Mouse (Mus musculus): ENCODE measurements around the gene Slc36a1.
A peak's percentile ranks its signal among the peaks of the same experiment; 100 is the strongest.

Gene Slc36a1

DNA sequence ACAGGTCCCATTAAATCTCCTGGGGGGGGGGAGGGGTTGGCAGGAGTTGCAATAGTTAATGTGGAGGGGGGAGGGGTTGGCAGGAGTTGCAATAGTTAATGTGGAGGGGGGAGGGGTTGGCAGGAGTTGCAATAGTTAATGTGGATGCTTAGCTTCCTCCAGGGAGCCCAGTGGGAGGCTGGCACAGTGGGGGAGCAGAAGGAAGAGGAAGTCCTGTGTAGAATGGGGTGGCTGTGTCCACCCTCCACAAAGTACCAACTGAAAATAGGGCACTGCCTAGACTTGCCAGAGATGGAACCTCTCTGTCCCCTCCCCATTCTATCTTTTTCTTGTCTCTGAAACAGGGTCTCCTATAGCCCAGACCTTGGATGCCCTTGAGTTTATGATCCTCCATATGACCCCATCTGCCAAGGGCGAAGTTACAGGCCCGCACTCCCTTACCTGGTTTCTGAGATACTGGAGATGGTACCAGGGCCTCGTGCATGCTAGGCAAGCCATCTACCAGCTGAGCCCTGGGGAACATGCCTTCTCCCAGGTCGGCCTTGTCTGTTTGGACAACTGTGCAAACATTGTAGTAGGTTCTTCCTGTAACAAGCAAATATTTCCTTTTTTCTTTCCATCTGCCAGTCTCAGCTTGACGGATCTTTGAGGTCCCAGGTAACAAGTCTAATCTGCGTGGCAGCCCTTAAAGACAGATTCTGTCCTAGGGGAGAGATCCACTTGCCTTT, 5.6 kb downstream of the Slc36a1 start:
- peak; percentile 38 for DNase-seq

DNA sequence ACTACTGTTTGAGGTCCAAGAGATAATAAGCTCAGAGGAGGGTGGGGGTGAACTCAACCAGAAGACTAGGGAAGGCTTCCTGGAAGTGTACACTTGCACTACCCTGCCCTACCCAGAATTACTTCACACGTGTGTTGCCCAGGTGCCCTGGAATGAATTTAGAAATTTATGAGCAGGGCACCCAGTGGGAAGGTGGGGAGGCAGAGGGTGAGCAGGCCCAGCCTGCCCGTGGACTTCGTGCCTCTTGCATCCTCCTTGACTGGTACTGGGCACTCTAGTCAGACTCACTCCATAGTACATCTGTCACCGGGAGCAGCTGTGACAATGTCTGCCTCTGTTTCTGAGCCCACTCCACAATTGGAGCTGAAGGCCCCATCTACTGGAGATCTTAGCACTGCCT, 9.4 kb downstream of the Slc36a1 start:
- DNase-seq, result no peak

DNA sequence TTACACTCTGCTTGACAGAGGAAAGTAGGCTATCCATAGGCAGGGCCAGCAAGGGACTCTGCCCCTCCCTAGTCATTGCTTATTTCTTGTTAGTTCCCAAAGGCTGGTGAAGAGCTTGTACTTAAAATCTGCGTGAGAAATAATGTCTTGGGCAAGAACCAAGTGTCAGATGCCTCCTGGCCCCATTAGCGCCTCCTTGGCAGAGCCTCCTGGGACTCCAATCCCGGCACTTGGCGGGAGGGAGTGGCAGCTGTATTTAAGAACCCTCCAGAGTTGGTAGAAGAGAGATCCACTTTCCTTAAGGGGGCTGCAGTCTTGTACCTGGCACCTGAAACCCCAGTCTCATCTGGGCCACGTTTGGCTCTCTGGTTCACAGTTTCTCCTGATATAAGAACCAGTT, 10.0 kb downstream of the Slc36a1 start:
- no peak for DNase-seq

DNA sequence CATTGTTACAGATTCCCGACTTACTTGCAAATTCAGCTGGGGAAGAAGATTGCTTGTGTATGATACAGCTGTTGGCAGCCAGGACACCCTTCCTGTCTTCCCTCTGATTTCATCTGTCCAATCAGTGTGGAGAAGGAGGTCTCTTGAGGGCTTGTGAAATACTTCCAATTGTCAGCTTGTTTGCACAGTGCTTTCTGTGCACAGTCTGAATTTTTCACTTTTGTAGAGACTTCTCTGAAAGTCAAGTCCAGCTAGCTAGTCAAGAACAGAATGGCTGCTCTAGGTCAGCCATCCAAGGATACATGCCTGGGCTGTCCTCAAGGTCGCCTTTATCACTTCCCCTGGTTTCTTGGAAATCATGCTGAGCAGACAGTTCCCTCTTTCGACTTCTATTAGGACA, 10.8 kb downstream of the Slc36a1 start:
- no peak for DNase-seq

DNA sequence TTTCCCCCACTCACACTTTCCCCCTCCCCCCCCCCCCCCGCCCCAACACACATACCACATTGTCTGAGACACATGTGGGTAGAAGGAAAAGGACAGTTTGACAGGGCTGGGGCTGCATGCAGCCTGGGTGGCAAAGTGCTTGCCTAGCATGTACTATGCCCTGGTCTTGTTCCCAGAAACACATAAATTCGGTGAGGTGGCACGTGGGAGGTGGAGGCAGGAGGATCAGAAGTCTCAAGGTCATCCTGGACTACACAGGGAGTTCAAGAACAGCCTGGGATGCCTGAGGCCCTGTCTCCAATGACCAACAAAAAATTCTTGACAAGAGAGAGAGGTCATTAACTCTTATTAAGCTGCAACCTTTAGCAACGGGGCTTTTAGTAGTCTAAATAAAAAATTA, 11.9 kb downstream of the Slc36a1 start:
- DNase-seq, result no peak

DNA sequence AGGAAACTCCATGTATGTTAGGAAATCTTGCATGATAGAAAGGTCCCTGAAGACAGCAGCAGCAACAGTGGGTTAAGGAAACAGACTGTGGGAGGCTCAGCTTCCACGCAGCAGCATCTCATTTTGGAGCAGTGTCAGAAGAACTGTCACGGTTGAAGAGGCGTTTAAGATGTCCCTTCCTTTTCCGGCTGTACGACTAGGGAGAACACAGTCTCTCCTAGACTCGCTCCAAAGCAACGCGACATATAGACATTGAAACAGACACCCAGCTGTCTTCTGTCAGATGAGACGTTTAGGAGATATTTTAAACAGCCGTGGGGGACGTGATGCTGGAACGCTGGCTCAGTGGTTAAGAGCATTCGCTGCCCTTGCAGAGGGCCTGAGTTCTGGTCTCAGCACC, 12.7 kb downstream of the Slc36a1 start:
- DNase-seq, result peak; percentile 33

DNA sequence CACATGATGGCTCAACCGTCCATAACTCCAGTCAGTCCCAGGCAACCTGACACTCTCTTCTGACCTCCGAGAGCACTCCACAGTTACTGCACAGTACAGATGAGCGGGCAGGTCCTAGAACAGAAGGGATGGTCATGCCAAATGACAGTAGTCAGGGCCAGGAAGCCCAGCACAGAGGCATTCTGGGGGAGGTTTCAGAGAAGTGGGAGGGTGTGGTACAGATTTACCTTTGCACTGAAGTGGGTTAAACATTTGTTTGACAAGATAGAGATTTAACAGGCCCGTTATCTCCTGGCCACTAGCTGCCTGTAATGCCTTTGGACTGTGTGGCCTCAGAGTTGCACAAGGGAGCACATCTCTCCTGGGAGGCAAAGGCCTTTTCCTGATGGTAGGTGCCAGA, 13.3 kb downstream of the Slc36a1 start:
- DNase-seq, result no peak

DNA sequence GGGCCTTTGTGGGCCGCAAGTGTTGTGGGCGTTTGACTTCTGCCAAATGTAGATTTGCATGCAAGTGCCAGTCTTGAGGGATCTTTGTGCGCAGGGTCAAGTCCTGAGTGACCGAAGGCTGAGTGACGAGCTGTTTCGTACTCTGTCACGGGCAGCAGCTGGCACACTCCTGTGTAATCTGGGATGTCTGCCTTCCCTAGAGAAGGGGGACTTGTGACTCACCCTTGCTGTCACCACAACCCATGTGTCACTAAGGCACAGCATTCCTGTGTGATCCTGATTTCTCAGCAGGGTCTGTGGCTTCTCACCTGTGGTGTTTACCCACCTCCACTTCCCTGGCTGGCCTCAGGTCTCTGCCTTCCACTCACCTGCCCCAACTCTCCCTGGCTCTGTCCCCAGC, 13.7 kb downstream of the Slc36a1 start:
- DNase-seq, result no peak

DNA sequence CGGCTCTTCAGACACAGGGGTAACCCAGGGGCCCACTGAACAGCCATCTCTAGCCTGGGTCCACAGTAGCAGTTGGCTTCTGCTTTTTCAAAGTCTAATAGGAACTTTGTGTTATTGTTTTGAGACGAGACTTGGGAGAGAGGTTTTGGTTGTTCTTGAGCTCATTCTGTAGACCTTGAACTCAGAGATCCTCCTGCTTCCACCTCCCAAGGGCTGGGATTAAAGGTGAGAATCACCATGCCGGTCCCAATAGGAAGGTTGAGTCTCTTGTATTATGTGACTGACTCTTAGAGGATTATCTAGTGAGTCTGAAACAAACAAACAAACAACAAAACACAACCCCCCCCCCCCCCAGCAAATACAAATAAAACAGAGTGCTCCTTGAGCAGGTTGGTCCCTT, 14.3 kb downstream of the Slc36a1 start:
- no peak for DNase-seq

DNA sequence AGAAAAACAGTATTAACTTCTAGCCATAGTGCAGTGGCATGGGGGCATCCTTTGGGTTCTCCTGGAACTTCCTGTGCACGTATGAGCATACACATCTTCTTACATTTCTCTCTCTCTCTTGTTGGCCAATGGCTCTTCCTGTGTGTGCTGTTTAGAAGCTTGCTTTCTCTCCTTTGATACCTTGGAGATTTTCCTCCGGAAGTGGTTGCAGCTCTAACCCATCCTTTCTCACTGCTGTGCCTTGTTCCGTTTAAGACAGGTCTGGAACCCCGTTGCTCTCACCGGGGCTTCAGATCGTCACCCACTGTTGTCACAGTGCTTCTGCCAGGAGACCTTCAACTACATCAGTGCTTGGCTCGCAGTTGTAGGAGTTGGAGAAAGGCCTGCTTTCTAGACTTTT, 17.2 kb downstream of the Slc36a1 start:
- DNase-seq, result no peak

DNA sequence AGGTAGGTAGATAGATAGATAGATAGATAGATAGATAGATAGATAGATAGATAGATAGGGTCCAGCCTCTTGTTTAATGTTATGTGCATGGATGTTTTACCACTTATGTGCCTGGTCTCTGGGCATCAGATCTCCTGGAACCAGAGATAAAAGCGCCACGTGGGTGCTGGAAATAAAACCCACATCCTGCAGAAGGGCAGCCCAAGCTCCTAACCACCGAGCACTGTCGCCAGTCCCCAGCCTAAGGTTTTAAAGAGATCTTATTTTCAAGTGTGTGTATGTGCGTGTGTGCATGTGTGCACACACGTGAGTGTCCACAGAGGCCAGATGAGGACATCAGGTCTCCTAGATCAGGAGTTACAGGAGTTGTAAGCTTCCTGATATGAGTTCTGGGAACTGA, 26.9 kb downstream of the Slc36a1 start:
- DNase-seq, result no peak

DNA sequence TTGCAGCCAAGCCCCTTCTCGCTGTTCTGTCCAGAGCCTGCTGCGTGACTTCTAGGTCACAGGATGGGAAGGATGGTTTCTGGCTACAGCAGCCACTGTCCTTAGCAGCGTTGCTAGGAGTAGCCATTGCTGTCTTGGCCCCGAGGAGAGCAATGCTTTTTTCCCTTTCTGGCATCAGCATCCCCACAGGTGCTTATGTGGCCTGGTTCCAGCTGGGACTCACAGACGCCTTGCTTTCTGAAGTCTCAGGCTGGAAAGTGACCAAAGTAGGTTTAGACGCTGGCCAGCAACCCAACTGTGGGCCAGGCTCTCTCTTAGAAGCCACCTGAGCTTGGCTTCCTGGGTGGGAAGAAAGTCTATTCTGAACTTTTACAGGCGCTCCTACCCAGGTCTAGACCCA, 30.1 kb downstream of the Slc36a1 start:
- no peak for DNase-seq

DNA sequence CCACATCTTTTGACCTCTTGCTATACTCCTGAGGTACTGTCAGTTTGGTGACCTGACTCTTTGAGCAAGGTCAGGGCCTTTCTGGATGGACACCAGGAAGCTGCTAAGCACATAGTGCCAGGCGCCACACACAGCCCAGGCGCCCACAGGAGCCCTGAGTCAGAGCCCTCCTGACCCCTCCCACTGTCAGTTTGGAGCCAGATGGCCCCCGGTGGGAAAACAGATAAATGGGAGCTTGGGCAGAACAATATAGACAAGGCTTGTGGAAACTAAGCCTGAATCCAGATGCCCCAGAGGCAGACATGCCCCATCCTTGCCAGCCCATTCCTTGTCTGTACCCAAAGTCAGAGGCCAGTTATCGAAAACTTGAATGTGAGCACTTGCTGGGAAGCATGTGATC, 30.6 kb downstream of the Slc36a1 start:
- DNase-seq, result no peak

DNA sequence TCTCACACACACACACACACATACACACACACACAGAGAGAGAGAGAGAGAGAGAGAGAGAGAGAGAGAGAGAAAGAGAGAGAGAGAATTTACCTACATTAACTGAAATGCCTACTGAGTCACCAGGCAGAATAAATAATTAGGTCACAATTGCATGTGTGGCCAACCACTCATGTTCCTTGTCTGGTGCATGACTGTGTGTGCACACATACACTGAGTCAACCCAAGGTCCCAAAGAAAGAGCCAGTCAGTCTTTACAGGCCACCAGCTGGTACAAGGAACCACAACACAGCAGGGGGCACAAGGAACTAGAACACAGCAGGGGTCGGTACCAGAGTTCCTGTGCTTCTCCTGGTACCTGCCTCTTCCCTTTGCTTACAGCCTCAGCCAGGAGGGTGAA, 32.7 kb downstream of the Slc36a1 start:
- DNase-seq, result no peak

DNA sequence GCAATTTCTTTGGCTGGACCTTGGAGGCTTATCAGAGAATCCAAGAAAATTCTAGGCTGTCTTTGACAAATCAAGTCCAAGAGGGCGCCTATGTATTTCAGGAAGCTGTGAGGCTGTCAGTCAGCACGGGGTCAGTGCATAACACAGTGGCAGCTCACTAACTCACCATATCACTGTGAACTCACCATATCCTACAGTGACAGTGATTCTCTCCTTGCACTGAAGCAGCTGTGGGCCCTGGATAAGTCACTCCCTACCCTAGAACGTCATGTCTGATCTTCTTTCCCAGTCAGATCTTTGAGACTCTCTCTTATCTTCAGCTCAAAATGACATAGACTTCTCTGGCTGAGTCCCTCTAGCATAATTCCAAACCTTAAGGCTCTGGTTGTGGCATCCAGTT, 35.3 kb downstream of the Slc36a1 start:
- DNase-seq, result no peak

DNA sequence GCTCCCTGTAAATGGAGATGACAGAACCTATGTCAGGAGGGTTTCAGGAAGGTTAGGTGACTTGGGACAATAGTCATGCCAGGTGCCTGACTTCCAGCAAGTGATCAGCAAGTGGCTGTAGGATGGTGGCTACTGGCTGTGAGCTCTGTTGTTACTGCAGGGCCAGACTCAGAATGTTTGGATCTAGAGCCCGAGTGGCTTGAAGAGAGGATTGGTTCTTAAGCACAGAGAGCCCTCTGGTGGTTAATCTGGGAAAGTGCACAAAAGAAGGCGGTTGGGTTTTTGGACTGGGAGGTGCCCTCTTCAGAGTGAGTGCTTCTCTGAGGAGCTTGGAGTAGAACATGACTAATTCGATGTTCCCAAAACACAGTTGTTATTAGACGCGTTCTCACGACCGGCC, 36.4 kb downstream of the Slc36a1 start:
- peak; percentile 87 for DNase-seq

DNA sequence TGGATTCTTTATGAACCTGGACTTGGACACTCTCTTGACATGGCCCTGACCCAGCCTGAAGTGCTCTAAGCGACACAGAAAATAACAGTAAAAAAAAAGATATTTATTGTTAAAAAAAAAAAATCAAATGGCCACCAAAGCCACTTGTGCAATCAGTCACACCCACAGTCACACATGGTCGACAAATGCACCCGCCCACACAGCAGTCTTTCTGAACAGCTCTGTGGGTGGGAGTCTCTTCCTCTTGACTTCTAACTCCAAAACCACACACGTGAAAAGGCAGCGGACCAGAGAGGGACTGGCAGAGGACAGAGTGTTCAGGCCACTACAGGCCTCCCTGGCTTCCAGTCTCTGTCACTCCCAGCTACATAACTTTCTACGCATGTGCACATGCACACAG, 46.4 kb downstream of the Slc36a1 start:
- DNase-seq, result peak; percentile 80

DNA sequence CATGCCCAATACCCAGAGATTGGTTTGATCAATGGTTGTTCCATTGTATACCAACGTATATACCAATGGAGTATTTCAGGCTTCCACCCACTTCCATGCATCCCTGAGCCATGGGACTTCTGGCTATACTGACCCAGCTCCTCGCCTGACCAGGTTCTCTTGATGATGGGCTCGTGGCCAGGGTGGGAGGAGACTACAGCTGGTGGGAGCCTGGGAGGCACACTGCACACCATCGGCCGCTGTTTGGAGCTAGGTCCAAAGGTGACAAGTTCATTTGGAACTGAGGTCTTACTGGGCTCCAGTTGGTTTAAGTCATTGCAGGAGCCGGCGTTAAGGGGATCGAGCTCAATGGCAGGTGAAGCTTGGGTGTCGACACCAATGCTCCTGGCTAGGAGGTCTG, 49.2 kb downstream of the Slc36a1 start:
- DNase-seq, result no peak

DNA sequence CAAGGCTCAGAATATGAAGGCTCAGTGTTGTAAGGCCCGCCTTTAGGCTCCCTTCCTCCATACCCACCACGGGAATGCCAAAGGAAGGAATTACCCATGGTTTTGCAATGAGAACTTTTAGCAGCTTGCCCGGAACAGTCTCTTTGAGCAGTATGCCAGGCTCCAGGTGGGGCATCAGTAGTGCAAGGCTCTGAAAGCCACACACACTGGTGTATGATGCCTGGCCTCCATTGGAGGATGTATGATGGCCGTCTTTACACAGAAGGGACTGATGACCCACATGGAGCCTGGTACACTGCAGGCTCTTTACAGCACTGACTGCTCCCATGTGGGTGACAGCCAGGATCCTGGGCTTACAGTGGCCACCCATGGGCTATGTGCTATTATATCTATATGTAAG, 57.0 kb downstream of the Slc36a1 start:
- no peak for DNase-seq

DNA sequence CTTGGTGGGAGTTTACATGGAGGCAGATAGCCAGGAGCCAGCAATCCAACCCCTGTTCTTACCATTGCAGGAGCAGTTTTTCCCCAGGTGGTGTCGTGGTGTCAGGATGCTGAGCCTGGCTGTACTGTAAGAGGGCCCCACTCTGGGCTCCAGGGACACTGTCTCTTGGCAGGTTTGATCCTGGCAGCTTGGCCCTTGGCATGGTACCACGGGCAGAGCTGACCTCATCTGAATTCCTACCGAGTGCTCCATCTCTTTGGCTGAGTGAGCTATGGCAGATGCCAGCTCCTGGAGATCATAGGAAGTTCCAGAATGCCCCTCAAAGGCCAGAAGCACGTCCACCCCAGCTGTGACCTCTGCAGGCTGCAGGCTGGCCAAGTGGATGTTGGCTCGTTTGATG, 57.9 kb downstream of the Slc36a1 start:
- DNase-seq, result no peak

DNA sequence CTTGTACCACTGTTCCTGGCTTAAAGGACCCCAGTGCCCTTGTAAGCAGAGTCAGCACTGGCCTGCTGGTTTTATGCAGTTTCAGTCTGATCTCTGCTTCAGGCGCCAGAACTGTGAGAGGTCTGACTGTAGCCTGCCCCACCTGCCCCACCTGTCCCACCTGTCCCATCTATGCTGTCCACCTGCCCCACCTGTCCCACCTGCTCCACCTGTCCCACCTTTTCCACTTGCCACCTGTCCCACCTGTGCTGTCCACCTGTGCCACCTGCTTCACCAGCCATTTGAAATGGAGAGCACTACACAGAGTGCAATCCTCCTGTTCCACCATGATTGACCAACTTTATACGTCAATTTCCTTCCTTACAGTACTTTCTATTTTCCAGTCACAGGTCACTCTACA, 60.2 kb downstream of the Slc36a1 start:
- DNase-seq, result no peak

DNA sequence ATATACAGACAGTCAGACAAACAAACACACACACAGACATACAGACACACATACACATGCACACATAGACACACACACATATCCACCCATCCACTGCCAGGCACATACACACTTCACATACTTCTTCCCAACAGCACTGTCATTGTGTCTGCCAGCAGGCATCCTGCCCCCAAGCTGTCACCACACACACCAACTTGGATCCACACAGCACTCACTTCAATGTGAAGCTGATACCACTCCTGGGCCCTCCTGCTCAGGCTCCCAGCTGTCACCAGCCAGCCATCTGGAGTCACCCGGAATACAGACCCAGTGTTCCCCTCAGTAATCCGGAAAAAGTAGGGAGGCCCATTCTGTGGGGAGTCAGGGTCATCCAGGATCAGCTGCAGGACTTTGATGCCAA, 61.5 kb downstream of the Slc36a1 start:
- DNase-seq, result peak; percentile 49

DNA sequence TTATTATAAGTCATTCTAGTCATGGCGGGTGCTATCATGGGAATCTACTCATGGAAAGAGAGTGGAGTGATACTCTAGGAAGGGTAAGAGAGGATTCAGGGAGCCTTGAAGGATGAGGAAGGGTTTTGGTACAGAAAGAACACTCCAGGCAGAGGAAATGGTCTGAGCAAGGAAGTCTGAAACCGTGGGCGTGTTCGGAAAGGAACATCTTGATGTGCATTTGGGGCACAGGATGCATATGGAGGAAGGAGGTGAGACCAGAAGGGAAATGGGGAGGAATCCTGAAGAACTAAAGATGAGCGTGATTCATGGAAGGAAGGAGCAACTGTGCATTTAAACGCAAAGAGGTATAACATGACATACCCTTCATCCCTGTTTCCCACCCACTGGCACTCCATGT, 64.4 kb downstream of the Slc36a1 start:
- DNase-seq, result peak; percentile 19

DNA sequence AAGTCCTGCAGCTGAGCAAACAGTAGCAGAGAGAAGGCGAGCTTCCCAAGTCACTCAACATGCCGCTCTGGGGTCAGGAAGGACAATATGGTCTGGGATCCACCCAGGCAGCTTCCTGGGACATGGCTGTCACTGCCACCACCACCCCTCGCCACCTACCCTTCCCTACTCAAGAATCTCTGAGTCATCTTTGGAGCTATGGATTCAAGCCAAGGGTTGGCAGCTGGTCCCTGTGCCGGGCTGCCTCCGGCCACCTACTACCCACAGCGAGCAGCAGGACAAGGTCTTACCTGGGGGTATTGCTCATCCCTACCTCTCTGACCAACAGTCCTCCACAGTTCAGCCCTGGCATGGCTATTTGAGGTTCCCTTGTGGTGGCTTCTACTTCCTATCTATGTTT, 70.6 kb downstream of the Slc36a1 start:
- no peak for DNase-seq

Measured in layer of hippocampus, adult 9-11 months (tissue).